Mouse (Mus musculus): ENCODE measurements around the gene Ly9. TPM values are rescaled to one million over a fixed set of nuclear protein-coding genes. Genes with fewer than 3 reads are reported as not detected.

The Ly9 gene
- polyA plus RNA-seq, 1 experiment from 2014 or later: not detected

Small RNAs within 50 kb of the gene (microRNA-seq; reads per million reads assigned to microRNA genes)
- not detected for gene Mir7683

Other genes with a start within 250 kb of the Ly9 start
- gene Klhdc9, start 246.6 kb downstream of the Ly9 start, polyA plus RNA-seq (2016; fragmentation: Nextera tagmentation; extraction: Ambion mirVana): 1.6 and 2.4 TPM in 2 replicates
- 3.4 and 4.8 TPM in 2 replicates for gene Nectin4, start 237.3 kb downstream of the Ly9 start, polyA plus RNA-seq (2016; fragmentation: Nextera tagmentation; extraction: Ambion mirVana)
- gene Arhgap30, start 218.5 kb downstream of the Ly9 start, polyA plus RNA-seq (2016; fragmentation: Nextera tagmentation; extraction: Ambion mirVana): 0.56 and 0.69 TPM in 2 replicates
- gene Usf1, start 196.1 kb downstream of the Ly9 start, polyA plus RNA-seq (2016; fragmentation: Nextera tagmentation; extraction: Ambion mirVana): 119 and 127 TPM in 2 replicates
- 6.2 and 7.5 TPM in 2 replicates for gene Tstd1, start 188.5 kb downstream of the Ly9 start, polyA plus RNA-seq (2016; fragmentation: Nextera tagmentation; extraction: Ambion mirVana)
- 34.7 and 38.2 TPM in 2 replicates for gene F11r, start 169.9 kb downstream of the Ly9 start, polyA plus RNA-seq (2016; fragmentation: Nextera tagmentation; extraction: Ambion mirVana)
- 6.5 and 8.6 TPM in 2 replicates for gene Alyref2, start 103.9 kb downstream of the Ly9 start, polyA plus RNA-seq (2016; fragmentation: Nextera tagmentation; extraction: Ambion mirVana)
- not detected in 2 replicates for gene Itln1, start 72.1 kb downstream of the Ly9 start, polyA plus RNA-seq (2016; fragmentation: Nextera tagmentation; extraction: Ambion mirVana)
- not detected in 2 replicates for gene Cd244a, start 48.2 kb downstream of the Ly9 start, polyA plus RNA-seq (2016; fragmentation: Nextera tagmentation; extraction: Ambion mirVana)
- gene Slamf7, start 45.6 kb upstream of the Ly9 start, polyA plus RNA-seq (2016; fragmentation: Nextera tagmentation; extraction: Ambion mirVana): not detected in 2 replicates
- gene Cd48, start 74.6 kb upstream of the Ly9 start, polyA plus RNA-seq (2016; fragmentation: Nextera tagmentation; extraction: Ambion mirVana): 0.13 and 0.38 TPM in 2 replicates
- gene Slamf1, start 159.7 kb upstream of the Ly9 start, polyA plus RNA-seq (2016; fragmentation: Nextera tagmentation; extraction: Ambion mirVana): 0.19 and 0.29 TPM in 2 replicates
- gene Cd84, start 232.3 kb upstream of the Ly9 start, polyA plus RNA-seq (2016; fragmentation: Nextera tagmentation; extraction: Ambion mirVana): 0.23 and 0.44 TPM in 2 replicates